Mouse (Mus musculus) midbrain, embryonic 10.5 days (tissue): ENCODE measurements around the gene Phlda2. TPM values are rescaled to one million over a fixed set of nuclear protein-coding genes. Genes with fewer than 3 reads are reported as not detected.

Source experiments
- polyA plus RNA-seq: library from polyadenylated mRNA; unstranded; fragments of >200 nt; fragmentation: Nextera tagmentation; extraction: Ambion mirVana; gene quantifications from 2 replicates; pipeline ENCODE4 v1.2.1, GENCODE M21; 2016

Phlda2 gene
- polyA plus RNA-seq, 1 experiment from 2014 or later = 0.96 TPM

Other genes with a start within 250 kb of the Phlda2 start
- gene Cdkn1c, start 42.1 kb downstream of the Phlda2 start, polyA plus RNA-seq = 329 and 443 TPM in 2 replicates
- 0.17 and 0.20 TPM in 2 replicates for gene Slc22a18, start 29.4 kb downstream of the Phlda2 start, polyA plus RNA-seq
- 382 and 401 TPM in 2 replicates for gene Nap1l4, start 46.0 kb upstream of the Phlda2 start, polyA plus RNA-seq
- 82.0 and 86.7 TPM in 2 replicates for gene Cars, start 96.9 kb upstream of the Phlda2 start, polyA plus RNA-seq
- 0.29 and 0.41 TPM in 2 replicates for gene Tnfrsf26, start 125.6 kb upstream of the Phlda2 start, polyA plus RNA-seq
- 9.3 and 9.9 TPM in 2 replicates for gene Tnfrsf22, start 146.5 kb upstream of the Phlda2 start, polyA plus RNA-seq
- 0.30 and 0.38 TPM in 2 replicates for gene Tnfrsf23, start 182.7 kb upstream of the Phlda2 start, polyA plus RNA-seq